Mouse (Mus musculus) megakaryocyte-erythroid progenitor cell, adult 5-6 weeks (primary cell): ENCODE data around the gene Gm8246. TPM values are rescaled to one million over a fixed set of nuclear protein-coding genes. Genes with fewer than 3 reads are reported as not detected.
"Not testable (repeated sequence)": the region's sequence is repeated elsewhere in the genome, so short reads cannot be mapped to it uniquely, and the experiment has no call there.

Experiments
- ATAC-seq: replicated peaks from 2 replicates; pipeline ENCODE4 v1.8.0; 2016; ENCODE audit warnings: mild to moderate bottlenecking, inconsistent platforms; ENCODE audit not compliant: severe bottlenecking, poor library complexity, low FRiP score, low TSS enrichment
- total RNA-seq, 2 experiments: library from RNA; stranded (forward) in 1 of 2; stranded (reverse) in 1 of 2; fragments of 200-1000, 215-1000 nt in 1 of 2; fragments of >200 nt in 1 of 2; fragmentation: Nextera tagmentation in 1 of 2; gene quantifications; 2 replicates each; pipeline ENCODE4 v1.2.3; 2014 to 2017

Gm8246 gene
- total RNA-seq (2014; fragmentation: Nextera tagmentation) = not detected in 2 replicates
- total RNA-seq (2017) = not detected in 2 replicates

DNA sequence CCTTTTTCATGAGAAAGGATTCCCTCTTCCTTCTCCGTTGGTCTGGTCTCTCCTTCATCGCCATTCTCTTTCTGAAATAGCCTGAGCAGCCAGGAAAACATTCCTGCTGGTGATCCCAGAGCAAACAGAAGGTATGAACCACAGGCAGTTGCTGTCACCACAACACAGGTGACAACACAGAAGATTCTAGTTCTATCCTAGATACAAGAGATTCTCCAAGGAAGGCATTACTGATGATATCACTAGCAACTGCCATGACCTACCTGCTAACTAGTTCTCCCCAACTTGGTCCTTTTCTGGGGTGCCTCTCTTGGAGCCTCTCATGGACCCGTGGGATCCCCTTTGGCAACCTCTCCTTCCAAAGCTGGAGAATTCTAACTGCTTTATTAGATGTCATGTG lies at the start of gene Gm8246:
Gene Gm8246, minus strand, starts transcription at position 101 of the 400 bp plus-strand sequence.
- not testable (repeated sequence) for ATAC-seq

DNA sequence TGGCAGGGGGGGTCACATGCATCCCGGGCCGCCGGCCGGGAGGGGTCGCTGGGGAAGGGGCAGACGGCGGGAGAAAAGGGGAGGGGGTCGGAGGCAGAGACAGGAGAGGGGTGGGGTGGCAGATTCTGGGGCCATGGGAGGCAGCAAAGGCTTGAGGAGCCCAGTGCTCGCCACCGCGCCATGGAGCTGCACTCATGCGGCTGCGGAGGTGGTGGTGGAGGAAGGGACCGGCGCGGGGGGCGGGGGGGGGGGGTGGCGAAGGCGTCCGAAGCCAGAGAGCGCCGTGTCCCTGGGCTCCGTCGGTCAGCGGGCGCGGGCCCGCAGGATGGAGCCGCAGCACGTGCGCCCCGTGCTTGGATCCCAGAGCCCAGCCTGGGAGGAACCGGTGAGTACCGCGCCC lies 23.7 kb upstream of the Gm8246 start, which contains the start of gene Gm3488:
Gene Gm3488, plus strand, starts transcription at position 301 of the 400 bp plus-strand sequence.
- not testable (repeated sequence) for ATAC-seq

DNA sequence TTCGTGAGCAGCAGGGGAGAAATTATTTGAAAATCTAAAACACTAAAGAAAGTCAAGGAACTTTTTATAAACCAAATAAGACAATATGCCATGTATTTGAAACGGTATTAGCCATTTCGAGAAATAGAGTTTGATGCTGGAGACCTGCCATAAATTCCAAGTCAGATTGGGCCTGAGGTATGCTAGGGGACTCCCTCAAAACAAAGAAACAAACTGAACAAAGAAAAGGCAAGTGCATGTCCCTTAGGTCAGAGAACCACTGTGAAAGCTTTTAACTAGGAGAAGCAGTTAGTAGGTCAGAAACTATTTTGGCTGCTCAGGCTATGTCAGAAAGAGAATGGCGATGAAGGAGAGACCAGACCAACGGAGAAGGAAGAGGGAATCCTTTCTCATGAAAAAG lies 6.3 kb upstream of the Gm8246 start, which contains the start of gene Gm3187:
Gene Gm3187, plus strand, starts transcription at position 301 of the 400 bp plus-strand sequence.
- ATAC-seq = not testable (repeated sequence)

DNA sequence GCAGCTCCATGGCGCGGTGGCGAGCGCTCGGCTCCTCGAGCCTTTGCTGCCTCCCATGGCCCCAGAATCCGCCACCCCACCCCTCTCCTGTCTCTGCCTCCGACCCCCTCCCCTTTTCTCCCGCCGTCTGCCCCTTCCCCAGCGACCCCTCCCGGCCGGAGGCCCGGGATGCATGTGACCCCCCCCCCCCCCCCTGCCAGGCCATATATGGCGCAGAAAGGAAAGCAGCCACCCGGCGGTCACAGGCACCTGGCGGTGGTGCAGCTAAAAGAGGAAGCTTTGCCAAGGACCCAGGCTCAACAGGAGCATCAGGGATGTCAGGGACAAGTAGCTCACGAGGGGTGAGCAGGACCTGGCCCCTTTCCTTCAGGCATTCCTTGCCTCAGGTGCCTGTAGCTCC lies 17.2 kb downstream of the Gm8246 start:
- ATAC-seq = not testable (repeated sequence)

DNA sequence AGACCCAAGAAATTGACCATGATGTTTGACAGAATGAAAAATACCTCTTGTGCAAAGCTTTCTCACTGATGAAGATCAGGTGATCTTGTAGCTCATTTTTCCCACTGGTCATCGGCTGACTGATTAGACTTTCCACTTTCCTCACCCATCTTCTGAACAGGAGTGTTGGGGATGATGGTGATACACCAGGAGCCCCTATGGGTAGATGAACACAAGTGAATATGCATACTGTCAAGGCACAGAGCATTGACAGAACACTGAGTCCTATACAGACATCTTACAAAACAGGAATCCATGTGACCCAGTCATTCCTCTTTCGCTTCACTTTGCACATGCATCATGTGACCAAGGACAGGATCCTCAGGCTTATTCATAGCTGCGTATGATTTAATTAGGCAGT lies 22.3 kb downstream of the Gm8246 start, which contains the start of gene Gm3194:
Gene Gm3194, minus strand, starts transcription at position 101 of the 400 bp plus-strand sequence.
- ATAC-seq = not testable (repeated sequence)

Other genes with a start within 250 kb of the Gm8246 start
- gene Gm3526, start 217.2 kb downstream of the Gm8246 start, total RNA-seq (2014; fragmentation: Nextera tagmentation) = not detected in 2 replicates
- not detected in 2 replicates for gene Gm3526, start 217.2 kb downstream of the Gm8246 start, total RNA-seq (2017)
- not detected in 2 replicates for gene Gm3542, start 142.9 kb downstream of the Gm8246 start, total RNA-seq (2014; fragmentation: Nextera tagmentation)
- gene Gm3542, start 142.9 kb downstream of the Gm8246 start, total RNA-seq (2017) = not detected in 2 replicates
- not detected in 2 replicates for gene Gm3500, start 88.8 kb downstream of the Gm8246 start, total RNA-seq (2014; fragmentation: Nextera tagmentation)
- not detected in 2 replicates for gene Gm3500, start 88.8 kb downstream of the Gm8246 start, total RNA-seq (2017)
- not detected in 2 replicates for gene Gm3194, start 22.4 kb downstream of the Gm8246 start, total RNA-seq (2014; fragmentation: Nextera tagmentation)
- gene Gm3194, start 22.4 kb downstream of the Gm8246 start, total RNA-seq (2017) = not detected in 2 replicates
- gene Gm3187, start 6.4 kb upstream of the Gm8246 start, total RNA-seq (2014; fragmentation: Nextera tagmentation) = not detected in 2 replicates
- not detected in 2 replicates for gene Gm3187, start 6.4 kb upstream of the Gm8246 start, total RNA-seq (2017)
- not detected in 2 replicates for gene Gm3488, start 23.8 kb upstream of the Gm8246 start, total RNA-seq (2014; fragmentation: Nextera tagmentation)
- not detected in 2 replicates for gene Gm3488, start 23.8 kb upstream of the Gm8246 start, total RNA-seq (2017)
- not detected in 2 replicates for gene Gm3532, start 60.7 kb upstream of the Gm8246 start, total RNA-seq (2014; fragmentation: Nextera tagmentation)
- not detected in 2 replicates for gene Gm3532, start 60.7 kb upstream of the Gm8246 start, total RNA-seq (2017)
- gene Gm8265, start 155.2 kb upstream of the Gm8246 start, total RNA-seq (2014; fragmentation: Nextera tagmentation) = not detected in 2 replicates
- gene Gm8265, start 155.2 kb upstream of the Gm8246 start, total RNA-seq (2017) = not detected in 2 replicates
- gene Gm9603, start 209.6 kb upstream of the Gm8246 start, total RNA-seq (2014; fragmentation: Nextera tagmentation) = not detected in 2 replicates
- not detected in 2 replicates for gene Gm9603, start 209.6 kb upstream of the Gm8246 start, total RNA-seq (2017)